Mouse (Mus musculus) thymus, adult 18-20 months (tissue): ENCODE measurements around the gene Immp1l.

Source experiments
- DNase-seq, 2 experiments: peaks; one replicate each; pipeline ENCODE4 v3.0.0; 2022; ENCODE audit warnings: mixed read lengths in 2 of 2

The Immp1l gene

DNA sequence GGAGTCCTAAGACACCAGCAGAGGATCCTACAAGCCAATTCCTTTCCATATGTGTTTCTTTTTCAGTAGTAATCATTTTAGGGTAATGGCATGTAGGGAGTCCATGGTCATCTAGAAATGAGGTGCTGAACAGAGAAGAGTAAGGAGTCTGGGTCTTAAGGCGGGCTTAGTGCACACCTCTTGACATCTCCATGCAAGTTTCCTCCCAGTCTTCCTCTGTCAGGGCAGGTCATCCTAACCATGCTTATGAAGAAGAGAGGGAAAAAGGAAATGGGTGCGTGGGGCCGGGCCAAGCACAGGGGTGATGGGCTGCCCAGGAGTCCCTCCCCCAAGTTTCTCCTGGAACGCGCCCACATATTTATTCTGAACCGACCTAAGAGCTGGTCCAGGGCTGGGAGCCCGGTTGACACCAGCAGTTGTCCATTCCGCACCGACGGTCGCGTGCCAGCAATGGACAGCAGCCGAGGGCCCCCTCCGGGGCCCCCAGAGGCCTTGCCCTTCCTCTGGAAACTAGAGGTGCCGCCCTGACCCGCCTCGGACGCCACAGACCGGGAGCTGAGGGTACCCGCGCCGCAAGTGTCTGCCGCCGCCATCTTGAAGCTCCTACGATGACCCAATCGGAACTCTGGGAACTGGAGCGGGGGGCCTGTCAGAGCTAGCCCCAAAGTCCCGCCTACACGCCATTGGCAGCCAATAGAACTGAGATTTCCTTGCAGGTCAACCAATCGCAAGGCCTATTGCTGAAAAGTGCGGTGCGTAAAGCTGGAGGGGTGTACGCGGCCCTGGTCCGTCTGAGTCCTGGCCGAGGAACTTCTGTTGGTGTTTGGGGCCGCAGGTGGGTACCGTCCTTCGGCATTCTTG is at the start of gene Immp1l, which contains the start of gene Elp4:
Immp1l (plus strand) TSS at position 743 of the 861 bp plus-strand sequence.
Elp4 (minus strand) TSS at position 669 of the 861 bp plus-strand sequence.
- peak; percentile 89 to 95 for DNase-seq

DNA sequence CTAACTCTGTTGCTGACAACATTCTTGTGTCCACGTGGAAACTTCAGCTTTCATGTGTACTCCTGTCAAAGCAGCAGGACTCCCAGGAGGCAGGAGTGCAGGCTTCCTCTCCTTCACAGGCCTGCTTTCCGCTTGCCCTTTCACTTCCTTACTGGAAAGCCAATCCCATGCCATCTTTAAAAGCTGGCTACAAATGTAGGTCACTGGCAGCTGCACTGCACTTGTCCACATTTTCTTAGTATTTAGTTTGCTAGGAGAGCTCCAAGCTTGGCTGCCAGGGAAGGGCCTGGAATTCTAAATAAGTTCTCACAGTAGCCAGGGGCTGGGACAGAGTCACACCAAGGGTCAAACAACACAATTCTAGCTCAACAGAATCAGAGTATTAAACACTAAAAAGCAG is 49.7 kb upstream of the Immp1l start:
- no peak for DNase-seq

GRCm38 (mm10) chr2:105873403-105873802 is 31.0 kb upstream of the Immp1l start:
- no peak for DNase-seq

- no peak for DNase-seq
These were observed 13.6 kb upstream of the Immp1l start for GRCm38 (mm10) chr2:105890816-105891215.

GRCm38 (mm10) chr2:105904757-105905146 is 314 bp downstream of the Immp1l start:
- no peak for DNase-seq

DNA sequence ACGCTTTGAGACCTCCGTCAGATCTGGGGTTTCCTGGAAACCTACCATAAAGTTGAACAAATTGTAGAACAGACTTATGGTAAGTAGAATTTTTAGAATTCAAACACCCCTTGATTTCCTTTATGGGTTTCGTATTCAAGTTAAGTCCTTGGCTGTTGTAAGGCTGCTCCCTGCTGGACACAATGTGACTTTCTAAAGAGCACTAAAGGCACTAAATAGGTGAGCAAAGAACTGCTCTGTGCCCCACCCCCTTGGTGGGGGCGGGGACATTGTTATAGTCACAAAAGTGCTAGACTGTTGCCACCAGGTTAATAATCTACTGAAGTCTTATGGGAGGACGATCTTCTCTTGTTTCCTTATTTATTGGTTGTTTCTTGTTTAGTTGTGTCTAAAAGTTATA is 3.9 kb downstream of the Immp1l start:
- DNase-seq = no peak

DNA sequence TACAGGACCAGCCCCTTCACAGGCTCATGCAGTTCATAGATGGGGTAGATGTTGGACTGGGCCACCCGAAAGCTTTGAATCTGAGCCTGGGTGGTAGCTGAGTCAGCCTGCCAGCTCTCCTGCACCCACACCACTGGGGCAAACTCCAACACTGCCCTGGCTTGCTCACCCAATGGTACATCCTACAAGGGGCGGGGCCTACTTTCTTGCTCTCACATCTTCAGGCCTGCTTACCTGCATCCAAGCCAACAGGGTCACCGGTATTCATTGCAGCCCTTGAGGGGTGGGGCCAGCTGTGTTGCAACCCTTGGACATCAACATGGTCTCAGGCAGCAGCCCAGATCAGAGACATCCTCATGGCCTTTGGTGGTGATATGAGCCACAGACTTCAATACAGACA is 6.2 kb downstream of the Immp1l start:
- DNase-seq = no peak

DNA sequence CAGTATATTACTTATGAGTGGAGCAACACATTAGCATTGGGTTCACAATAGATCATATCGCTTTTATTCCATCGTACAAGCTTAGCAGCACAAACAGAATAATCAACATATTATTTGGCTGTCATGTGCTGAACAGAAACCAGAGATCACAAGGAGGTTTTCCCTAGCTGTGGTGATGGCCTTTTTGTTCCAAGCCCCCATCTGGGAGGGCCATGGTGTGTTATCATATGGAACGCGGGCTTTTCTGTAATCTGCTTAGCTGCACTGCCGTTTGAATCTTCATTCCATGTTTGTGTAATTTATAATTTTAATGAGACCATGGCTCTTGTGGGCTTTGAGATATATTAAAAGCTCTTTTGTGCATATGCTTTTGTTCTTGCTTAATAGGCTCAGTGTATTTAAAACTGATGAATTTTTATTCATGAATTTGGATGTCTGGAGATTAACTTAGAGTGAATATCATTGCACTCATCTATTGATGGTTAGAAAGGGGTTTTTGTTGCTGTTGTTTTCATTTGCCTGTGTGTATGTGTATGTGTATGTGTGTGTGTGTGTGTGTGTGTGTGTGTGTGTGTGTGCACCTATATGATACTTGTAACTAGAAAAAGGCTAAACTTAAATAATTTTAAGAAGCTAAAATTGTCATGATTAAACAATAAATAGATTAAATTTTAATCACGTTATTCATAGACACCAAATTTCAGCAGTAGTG is 9.4 kb downstream of the Immp1l start:
- DNase-seq = no peak

- no peak for DNase-seq
These were observed 12.2 kb downstream of the Immp1l start for GRCm38 (mm10) chr2:105916671-105917070.

- DNase-seq = no peak
These were observed 13.3 kb downstream of the Immp1l start for GRCm38 (mm10) chr2:105917623-105918346.

DNA sequence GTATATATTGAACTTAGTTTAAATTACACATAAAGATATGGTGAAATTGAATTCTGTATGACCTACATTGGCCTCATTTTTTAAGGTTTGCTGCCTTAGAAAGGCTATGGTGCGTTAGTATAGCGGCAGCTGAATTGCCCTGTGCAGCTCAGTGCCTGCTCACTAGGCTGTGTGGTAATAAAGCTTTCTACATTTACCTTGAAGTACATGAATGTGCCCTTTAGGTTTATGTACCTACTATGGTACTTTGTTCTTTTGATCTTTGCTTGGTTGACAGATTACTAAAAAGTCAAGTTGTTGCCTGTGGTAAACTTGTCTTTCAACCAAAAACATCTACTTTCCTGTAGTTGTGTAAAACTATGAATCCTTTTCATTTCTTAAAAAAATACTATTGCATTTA is 45.7 kb downstream of the Immp1l start:
- no peak for DNase-seq

- no peak for DNase-seq
These were observed 47.0 kb downstream of the Immp1l start for GRCm38 (mm10) chr2:105951350-105951940.

GRCm38 (mm10) chr2:105953862-105954261 is 49.4 kb downstream of the Immp1l start:
- DNase-seq = no peak

DNA sequence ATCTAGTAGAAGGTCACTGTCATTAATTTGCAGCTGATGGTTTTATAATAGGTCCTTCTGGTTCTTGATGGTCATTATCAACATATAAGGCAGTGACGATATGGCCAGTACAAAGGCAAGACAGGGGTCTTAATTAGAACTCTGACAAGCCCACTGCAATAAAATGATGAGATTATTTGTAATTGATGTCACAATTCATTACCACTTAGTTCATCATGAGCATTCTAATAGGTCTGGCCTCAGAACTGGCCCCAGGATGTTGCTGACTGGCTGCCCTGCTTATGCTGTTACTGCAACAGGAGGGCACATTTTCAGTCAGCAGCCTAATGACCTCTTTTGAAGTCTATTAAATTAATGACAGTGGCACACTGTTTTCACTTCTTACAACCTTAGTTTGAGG is 59.0 kb downstream of the Immp1l start:
- no peak for DNase-seq

GRCm38 (mm10) chr2:105973941-105974340 is 69.5 kb downstream of the Immp1l start:
- no peak for DNase-seq

DNA sequence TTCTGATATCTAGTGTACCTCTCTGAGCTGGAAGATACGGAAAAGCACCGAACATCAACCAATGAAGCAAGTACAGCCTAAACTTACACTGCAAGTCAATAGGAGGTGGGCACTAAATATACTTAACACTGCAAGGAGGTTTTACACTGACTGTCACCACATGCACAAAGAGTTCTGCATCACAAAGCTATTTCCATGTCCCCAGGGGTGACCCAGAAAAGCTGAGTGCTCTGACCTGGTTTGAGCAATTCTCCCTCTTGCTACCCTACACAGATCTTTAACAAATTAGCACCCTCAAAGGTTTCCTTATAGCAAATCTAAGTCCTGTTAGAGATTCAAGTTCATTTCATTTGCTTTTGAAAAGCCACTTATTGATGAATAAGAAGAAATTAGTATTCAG is 73.6 kb downstream of the Immp1l start:
- DNase-seq = no peak

DNA sequence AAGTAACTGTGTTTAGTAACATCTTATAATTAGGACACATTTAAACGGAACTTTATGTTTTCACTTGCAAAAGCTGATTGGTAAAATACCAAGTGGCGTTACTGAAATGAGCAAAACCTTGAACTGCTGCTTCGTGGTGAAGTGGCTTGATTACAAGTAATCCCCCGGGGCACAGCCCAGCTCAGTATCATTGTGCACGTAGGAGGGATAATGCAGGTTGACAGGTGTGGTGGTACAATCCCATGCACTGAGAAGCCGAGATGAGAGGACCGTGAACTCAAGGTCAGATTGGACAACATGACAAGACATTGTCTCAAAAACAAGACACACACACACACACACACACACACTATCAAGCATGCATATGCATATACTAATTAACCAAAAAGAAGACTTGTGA is 80.8 kb downstream of the Immp1l start:
- DNase-seq = no peak

DNA sequence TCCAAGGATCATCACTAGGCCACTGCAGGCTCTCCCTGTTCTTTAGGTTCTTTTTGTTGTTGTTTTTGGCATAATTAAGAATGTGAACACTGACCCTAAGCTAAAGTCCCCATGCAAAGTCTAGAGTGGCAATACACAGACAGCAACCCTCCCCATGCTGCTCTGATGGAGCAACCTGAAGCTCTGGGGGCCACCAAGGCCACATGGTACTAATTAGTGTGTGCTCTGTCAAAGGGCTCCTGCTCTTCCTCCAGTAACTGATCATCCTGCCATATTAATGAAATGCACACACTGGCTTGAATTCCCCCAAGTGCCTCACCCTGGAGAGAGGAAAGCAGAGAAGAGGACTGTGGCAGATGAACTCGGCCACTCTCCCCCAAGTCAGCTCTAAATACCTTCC is 82.7 kb downstream of the Immp1l start:
- no peak for DNase-seq

DNA sequence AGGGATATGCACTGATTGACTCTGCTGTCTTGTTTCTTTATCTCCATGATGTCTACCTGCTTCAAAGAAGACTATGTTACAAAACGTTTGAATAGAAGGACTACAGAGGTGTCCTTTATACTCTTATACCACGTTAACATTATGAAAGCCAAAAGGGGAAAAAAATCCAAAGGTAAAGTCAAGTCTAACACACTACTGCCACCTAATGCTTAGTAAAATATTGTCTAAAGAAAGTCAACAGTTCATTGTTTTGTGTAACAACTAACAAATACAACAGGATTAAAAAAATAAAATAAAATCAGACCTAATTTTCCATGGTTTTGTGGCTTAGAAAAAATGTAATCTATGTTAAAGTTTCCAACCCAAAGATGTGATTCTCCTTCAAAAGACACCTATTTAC is 83.6 kb downstream of the Immp1l start:
- DNase-seq = no peak

DNA sequence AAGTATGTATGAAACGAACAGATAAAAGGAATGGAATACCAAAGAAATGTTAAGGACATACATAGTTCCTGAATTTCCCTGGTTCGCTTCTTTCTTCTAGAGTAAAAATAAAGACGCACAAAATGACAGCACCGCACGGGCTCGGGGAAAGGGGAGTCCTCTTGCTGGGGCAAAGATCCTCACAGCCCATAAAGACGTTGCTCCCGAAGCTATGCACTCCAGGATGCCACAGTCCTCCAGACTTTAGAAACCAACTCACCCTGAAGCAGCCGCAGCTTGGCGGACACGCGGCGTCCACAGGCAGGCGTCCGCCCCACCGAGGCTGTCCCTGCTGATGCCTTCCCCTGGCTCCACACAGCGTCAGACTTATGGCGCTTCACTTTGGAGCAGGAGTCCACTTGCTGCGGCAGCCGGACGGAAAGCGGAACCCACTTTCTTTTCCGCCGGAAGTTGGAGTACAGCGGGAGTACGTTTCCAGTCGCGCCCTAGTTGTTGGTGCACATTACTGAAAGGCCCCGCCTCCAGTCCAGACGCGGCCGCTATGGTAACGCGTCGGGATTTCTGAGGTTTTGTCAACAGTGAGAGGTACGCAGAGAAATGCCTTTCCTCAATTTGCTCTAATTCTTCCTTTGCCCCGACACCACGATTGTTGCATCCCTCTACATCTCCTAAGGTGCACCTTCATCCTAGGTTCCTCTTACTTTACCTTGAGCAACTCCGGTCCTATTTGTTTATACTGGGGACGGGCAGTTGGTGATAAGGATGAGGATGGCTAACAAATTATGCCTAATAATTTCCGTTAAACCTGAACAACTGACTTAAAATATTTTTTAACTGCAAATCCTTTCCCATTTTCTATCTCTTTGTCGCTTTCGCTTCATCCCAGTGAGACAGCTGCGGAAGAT is 98.6 kb downstream of the Immp1l start, which contains the start of gene Dnajc24:
Dnajc24 (minus strand) TSS at position 715 of the 905 bp plus-strand sequence.
- peak; percentile 67 to 74 for DNase-seq

GRCm38 (mm10) chr2:106008415-106008814 is 104.0 kb downstream of the Immp1l start:
- no peak for DNase-seq
